Mouse (Mus musculus) c-Kit-negative CD71-positive TER-119-positive erythroid progenitor cells, embryonic 14.5 days (primary cell): ENCODE data around the gene Eml4.

Experiments used
- DNase-seq: peaks from one replicate; pipeline ENCODE4 v3.0.0-alpha.2; 2013; ENCODE audit warnings: low read depth, low spot score

Gene Eml4

GRCm38 (mm10) chr17:83340895-83341524 is 9.7 kb upstream of the Eml4 start:
- no peak for DNase-seq

- DNase-seq = no peak
Observed at GRCm38 (mm10) chr17:83344226-83344625, 6.5 kb upstream of the Eml4 start.

DNA sequence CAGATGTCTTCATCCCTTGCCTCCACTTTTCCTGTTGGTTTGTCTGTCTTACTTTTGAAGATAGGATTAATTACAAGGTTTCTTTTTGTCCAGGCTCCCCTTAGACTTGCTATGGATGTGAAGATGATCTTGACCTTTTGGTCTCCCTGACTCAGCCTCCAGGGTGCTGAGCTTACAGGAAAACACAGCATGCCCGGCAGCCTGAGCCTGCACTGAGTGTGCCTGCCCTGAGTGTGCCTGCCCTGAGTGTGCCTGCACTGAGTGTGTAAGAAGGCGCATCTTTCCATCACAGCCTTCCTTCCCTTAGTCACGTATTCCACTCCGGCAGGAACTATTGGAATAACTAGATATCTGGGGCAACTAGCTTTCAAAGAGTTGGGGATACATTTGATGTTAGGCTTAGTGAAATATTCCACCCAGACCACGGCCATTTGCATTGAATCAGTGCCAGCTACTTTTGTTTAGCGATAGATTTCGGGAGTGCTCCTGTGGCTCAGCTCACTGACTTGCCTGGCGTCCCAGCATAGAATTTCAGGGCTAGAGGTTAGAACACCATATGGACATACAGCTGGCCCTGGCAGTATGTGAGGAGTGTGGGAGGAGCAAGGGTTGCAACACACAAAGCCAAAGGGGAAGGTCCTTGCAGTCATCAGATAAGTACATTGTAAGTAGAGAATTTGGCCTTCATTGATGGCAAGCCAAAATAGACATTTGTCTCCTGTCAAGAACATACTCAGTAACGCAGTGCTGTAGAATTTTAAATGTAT is 2.5 kb upstream of the Eml4 start:
- DNase-seq = no peak

- no peak for DNase-seq
Observed at GRCm38 (mm10) chr17:83351119-83351531, 394 bp downstream of the Eml4 start.

- DNase-seq = no peak
Observed at GRCm38 (mm10) chr17:83351601-83352413, 1.1 kb downstream of the Eml4 start.

DNA sequence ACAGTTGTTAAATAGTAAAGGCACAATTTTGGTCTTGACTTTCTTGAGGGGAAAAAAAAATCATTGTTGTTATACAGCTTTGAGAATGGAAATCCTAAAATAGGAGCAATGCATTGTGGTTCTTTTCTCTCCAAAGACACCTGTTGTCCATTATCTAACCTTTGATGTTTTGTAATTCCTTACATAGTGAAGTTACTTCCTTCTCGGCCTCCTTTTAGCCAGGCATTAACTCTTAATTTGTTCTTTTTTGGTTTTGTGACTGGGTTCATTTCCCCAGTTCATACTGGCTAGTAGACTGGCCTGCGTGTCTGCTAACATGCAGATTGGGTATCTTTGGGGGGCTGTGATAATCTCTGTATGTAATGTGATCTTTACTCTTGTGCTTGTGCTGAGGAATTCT is 1.7 kb downstream of the Eml4 start:
- DNase-seq = no peak

- no peak for DNase-seq
Observed at GRCm38 (mm10) chr17:83353011-83353410, 2.3 kb downstream of the Eml4 start.

DNA sequence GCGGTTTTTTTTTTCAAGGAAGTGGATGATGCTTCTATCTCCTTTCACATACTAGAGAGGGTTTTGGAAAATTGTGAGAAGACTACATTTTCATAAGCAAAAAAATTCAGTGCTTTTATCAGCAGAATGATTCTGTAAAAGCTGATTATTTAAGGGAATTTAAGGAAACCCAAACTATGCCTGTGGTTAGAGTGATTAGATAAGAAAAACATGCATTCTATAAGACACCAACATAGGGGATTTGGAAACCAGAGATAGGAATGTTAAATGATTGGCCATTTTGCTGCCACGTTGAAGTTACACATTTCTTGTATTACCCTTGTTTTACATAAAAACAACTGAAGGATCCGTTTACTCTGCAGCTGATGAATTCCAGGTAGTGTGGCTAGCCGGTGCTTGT is 2.7 kb downstream of the Eml4 start:
- no peak for DNase-seq

GRCm38 (mm10) chr17:83355481-83355880 is 4.8 kb downstream of the Eml4 start:
- no peak for DNase-seq

DNA sequence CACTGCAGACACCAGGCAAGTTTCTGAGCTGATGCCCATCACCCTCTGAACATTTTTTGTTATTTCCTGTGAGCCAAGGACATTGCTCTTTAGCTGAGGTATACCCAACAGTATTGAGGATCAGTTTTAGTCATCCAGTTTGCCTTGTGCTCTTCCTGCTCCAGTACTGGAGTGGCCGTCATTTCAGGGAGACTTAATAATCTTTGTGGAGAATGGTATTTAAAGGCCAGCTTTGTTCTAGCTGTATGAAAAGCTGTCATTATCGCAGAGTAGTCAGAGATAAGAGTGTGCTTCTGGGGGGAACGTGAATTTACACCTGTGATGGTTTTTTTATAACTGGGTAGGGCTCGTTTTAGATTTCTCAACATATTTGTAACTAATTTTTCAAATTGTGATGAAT is 9.2 kb downstream of the Eml4 start:
- DNase-seq = no peak

- no peak for DNase-seq
Observed at GRCm38 (mm10) chr17:83360796-83361566, 10.2 kb downstream of the Eml4 start.

DNA sequence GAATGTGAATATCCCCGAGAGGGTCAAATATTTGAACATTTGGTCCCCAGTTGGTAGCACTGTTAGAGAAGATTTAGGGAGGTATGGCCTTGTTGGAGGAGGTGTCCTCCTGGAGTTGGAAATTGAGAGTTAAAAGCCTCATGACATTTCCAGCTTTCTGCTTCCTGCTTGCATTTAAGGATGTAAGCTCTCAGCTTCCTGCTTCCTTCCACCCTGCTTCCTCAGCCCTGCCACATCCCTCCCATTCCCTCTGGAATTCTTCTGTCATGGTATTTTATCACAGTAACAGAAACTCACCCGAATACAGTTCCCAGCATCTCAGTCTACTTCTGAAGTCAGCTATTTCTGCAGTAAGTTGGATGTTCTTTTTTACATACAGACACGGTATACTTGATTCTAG is 12.3 kb downstream of the Eml4 start:
- DNase-seq = no peak

- no peak for DNase-seq
Observed at GRCm38 (mm10) chr17:83364296-83364695, 13.6 kb downstream of the Eml4 start.

GRCm38 (mm10) chr17:83365130-83365529 is 14.4 kb downstream of the Eml4 start:
- no peak for DNase-seq

DNA sequence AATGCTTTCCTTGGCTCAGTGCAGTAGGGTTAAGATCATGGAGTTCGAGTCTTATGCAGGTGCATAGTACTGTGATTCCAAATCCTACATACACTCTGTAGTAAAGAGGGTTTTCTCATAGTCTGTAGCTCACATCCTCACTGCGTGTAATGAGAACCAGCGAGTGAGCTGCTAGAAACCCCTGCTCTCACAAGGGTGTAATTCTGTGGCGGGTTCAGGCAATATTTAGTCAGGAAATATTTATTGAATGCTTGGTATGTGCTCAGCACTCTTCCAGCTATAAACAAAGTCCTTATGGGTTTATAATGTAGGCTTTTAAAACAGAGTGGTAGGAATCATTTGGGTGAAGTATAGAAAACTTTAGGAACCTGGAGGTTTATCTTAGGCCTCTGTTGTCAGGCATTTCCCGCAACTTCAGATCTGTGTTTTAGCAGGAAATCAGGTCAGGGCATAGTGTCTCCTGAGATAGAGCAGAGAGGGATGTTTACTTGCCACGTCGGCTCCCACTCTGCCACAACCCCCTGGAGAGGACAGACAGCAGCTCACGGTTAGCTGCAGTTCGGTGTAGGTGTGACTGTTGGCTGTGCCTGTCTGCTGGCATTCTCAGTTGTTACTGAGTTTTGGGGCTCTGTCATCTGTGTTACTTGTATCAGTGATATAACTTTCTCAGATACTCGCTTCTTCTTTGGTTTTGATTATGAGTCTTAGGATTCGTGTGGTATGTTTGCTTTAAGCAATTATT is 15.1 kb downstream of the Eml4 start:
- no peak for DNase-seq

DNA sequence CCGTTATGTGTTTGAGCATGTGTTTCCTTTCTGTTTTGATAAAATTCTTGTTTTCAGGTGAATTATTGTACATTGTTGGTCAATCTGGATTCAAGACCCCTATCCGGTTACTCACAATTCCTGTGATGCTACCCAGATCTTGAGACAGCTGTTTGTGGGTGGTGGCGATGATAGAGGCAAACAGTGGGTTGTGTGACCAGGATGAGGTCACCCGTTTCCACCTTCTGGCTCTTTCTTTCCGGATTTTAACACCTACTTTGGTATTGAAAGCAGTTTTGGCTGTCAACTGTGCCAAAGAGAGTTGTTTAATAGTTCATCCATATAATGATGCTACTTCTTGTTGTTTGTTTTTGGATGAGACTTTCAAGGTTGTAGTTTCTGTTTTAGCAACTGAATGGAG is 16.7 kb downstream of the Eml4 start:
- no peak for DNase-seq

DNA sequence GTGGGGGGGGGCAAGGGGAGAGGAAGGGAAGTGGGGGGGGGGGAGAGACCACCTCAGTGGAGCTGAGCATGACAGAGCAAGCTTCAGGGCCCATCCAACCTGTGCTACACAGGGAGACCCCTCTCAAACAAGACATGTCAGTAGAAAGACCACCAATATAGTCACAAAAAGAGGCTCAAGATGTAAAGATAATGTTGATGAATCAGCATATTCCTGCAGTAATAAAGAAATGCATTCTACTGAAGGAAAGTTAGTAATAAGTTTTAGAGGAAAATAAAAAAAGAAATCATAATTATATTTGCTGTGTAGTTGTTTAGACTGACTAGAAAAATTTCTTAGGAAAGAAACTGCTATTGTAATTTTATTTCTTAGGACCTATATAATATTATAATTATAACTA is 23.4 kb downstream of the Eml4 start:
- no peak for DNase-seq

DNA sequence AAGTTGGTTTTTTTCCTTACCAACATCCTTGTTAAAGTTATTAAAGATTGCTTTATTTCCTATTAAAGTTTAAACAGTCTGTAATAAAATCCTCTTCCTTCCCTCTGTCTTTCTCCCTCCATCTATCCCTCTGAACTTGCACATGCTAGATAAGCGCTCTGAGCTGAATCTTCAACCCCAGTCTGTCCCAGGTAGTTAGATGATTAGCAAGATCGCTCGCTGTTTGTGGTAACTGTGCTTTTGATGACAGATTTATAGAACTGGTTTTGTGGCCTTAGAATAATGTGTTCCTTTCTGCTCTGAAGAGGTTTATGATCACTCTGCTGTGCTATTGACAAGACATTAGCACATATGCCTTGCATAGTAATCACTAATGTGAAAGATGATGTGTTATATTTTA is 25.1 kb downstream of the Eml4 start:
- DNase-seq = no peak

GRCm38 (mm10) chr17:83376801-83377200 is 26.1 kb downstream of the Eml4 start:
- no peak for DNase-seq

DNA sequence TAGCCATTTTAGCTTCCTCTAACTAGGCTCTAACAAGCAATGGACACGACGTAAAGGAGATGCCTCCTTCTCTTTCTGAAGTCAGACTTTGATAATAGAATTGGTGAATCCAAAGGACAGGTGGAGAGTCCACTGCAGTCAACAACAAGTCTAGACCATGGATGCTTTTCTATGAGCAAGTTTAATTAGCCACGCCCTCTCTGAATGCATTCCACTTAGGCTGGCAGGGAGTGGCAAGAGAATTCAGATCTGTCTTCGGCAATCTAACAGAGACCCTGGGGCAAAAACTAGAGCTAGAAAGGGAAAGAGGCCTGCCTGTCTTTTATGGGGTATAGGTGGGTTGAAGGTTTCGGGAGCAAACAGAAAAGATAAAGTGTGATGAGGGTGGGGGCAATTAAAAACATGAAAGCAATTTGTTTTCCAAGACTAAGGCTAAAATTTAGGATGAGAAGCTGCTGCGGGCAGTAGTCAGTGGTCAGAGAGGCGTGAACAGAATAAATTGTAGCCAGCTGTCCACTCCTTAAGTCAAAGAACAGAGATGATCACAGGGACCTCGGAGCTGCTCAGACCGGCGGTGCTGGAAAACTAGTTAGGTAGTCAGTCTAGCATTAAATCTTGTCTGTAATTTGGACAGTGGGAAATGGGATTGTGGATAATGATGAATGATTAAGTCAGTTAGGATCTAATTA is 27.2 kb downstream of the Eml4 start:
- no peak for DNase-seq

- no peak for DNase-seq
Observed at GRCm38 (mm10) chr17:83378444-83378762, 27.7 kb downstream of the Eml4 start.
